ENCODE assay signal across 33 mouse cellular contexts in genomic region chr2:148454014-148454542, GRCm38 (mm10). TPM values are rescaled to one million over a fixed set of nuclear protein-coding genes. Genes with fewer than 3 reads are reported as not detected.
DNase-seq lines count a peak whose midpoint lies in the region; ATAC-seq and TF ChIP-seq lines count a peak whose summit lies in the region.
"Had no signal": no experiment of that assay in that cellular context is flagged by ENCODE, and none has a peak within 500 bp of the region (broad histone marks: within the 10 kb centered on the region; RNA-seq: fewer than 3 reads in every experiment).

No protein-coding gene starts in this region.

- no peaks in the 10 kb centered on the region for H3K79me2 ChIP-seq in C2C12 (ENCODE audit: control insufficient read depth, insufficient read depth)

- ATAC-seq in lung, embryonic 15.5 days (ENCODE audit: borderline replicate concordance, extremely low read depth, low FRiP score, low TSS enrichment), result no peak
- ATAC-seq in neutrophil, adult 5-6 weeks (ENCODE audit: extremely low read depth, insufficient number of reproducible peaks, low FRiP score, poor library complexity, severe bottlenecking), result peak; percentile 44; the same call in 1 of the 2 replicates
- no peak for ATAC-seq in forebrain, embryonic 11.5 days (replicated peaks; ENCODE audit: low FRiP score)
- ATAC-seq: forebrain, embryonic 14.5 days; hindbrain, postnatal 0 days; intestine, embryonic 15.5 days; Patski had no signal

- H3K4me1 ChIP-seq in lung, embryonic 15.5 days, result peaks cover 18% of the 10 kb centered on the region
- H3K4me1 ChIP-seq in forebrain, embryonic 11.5 days (replicated peaks; ENCODE audit: control insufficient read depth, insufficient read depth, low read length), result no peaks in the 10 kb centered on the region
- H3K4me1 ChIP-seq: heart, embryonic 10.5 days; heart, embryonic 15.5 days; hindbrain, embryonic 12.5 days; intestine, embryonic 15.5 days; limb, embryonic 13.5 days; megakaryocyte, embryonic 14.5 days; midbrain, embryonic 12.5 days had no signal

- WGBS in lung, embryonic 15.5 days, result 80% methylated on average over 4 of the region's 4 CpGs
- WGBS in forebrain, embryonic 11.5 days, result 83% methylated on average over 4 of the region's 4 CpGs

- H3K27ac ChIP-seq in lung, embryonic 15.5 days, result peak overlapping the region; percentile 47
- no peak overlapping the region for H3K27ac ChIP-seq in forebrain, embryonic 11.5 days (ENCODE audit: low read depth, low read length)
- H3K27ac ChIP-seq: heart, embryonic 10.5 days; heart, embryonic 15.5 days; hindbrain, embryonic 12.5 days; hindbrain, postnatal 0 days; intestine, embryonic 15.5 days; layer of hippocampus, adult 2 months; limb, embryonic 13.5 days; midbrain, embryonic 12.5 days had no signal

- H3K36me3 ChIP-seq in lung, embryonic 15.5 days, result no peaks in the 10 kb centered on the region
- H3K36me3 ChIP-seq in C2C12 (ENCODE audit: control insufficient read depth, insufficient read depth), result no peaks in the 10 kb centered on the region
- no peaks in the 10 kb centered on the region for H3K36me3 ChIP-seq in forebrain, embryonic 11.5 days (ENCODE audit: control insufficient read depth, insufficient read depth, low read length)
- H3K36me3 ChIP-seq: heart, embryonic 10.5 days; heart, embryonic 15.5 days; hindbrain, embryonic 12.5 days; intestine, embryonic 15.5 days; limb, embryonic 13.5 days; midbrain, embryonic 12.5 days had no signal

- no peaks in the 10 kb centered on the region for H3K79me3 ChIP-seq in C2C12 (ENCODE audit: low read depth)

- no peak overlapping the region for H3K4me2 ChIP-seq in lung, embryonic 15.5 days
- no peak overlapping the region for H3K4me2 ChIP-seq in forebrain, embryonic 11.5 days (ENCODE audit: low read depth, low read length, severe bottlenecking)
- H3K4me2 ChIP-seq: heart, embryonic 15.5 days; hindbrain, embryonic 12.5 days; intestine, embryonic 15.5 days; limb, embryonic 13.5 days; liver, embryonic 11.5 days; midbrain, embryonic 12.5 days had no signal

- H3ac ChIP-seq in C2C12 (ENCODE audit: control insufficient read depth, insufficient read length, low read depth), result no peak overlapping the region

- no peak overlapping the region for H3K4me3 ChIP-seq in lung, embryonic 15.5 days
- no peak overlapping the region for H3K4me3 ChIP-seq in C2C12 (ENCODE audit: insufficient read depth, poor library complexity, severe bottlenecking)
- no peak overlapping the region for H3K4me3 ChIP-seq in forebrain, embryonic 11.5 days (ENCODE audit: low read depth, low read length)
- H3K4me3 ChIP-seq: heart, embryonic 10.5 days; heart, embryonic 15.5 days; hindbrain, embryonic 12.5 days; intestine, embryonic 15.5 days; layer of hippocampus, adult 2 months; limb, embryonic 13.5 days; megakaryocyte, embryonic 14.5 days; midbrain, embryonic 12.5 days had no signal

- no peak for DNase-seq in lung, postnatal 25 days (ENCODE audit: low spot score)
- DNase-seq in fibroblast of lung, adult 2 months (ENCODE audit: low read depth), result peak; percentile 64
- no peak for DNase-seq in layer of hippocampus, postnatal 25 days (ENCODE audit: extremely low spot score in 1 of 2, low spot score in 1 of 2)
- DNase-seq in forebrain, embryonic 11.5 days (ENCODE audit: low spot score), result no peak
- DNase-seq: adrenal gland, postnatal 36 days; cerebellum, adult 2 months; cerebellum, postnatal 14 days; gastrocnemius, postnatal 36 days; kidney, adult 2 months; kidney, postnatal 36 days; lung, postnatal 14 days; retina, postnatal 1 day; right cerebral cortex, postnatal 25 days; thymus, postnatal 4 days had no signal

- H3K9me3 ChIP-seq in lung, embryonic 15.5 days, result no peaks in the 10 kb centered on the region
- no peaks in the 10 kb centered on the region for H3K9me3 ChIP-seq in forebrain, embryonic 11.5 days (ENCODE audit: control insufficient read depth, low read length)
- H3K9me3 ChIP-seq: heart, embryonic 10.5 days; heart, embryonic 15.5 days; hindbrain, embryonic 12.5 days; intestine, embryonic 15.5 days; limb, embryonic 13.5 days; megakaryocyte, embryonic 14.5 days; midbrain, embryonic 12.5 days had no signal

- H3K9ac ChIP-seq in lung, embryonic 15.5 days, result no peak overlapping the region
- H3K9ac ChIP-seq in forebrain, embryonic 11.5 days (ENCODE audit: low read length), result no peak overlapping the region
- H3K9ac ChIP-seq: heart, embryonic 15.5 days; hindbrain, embryonic 12.5 days; intestine, embryonic 15.5 days; limb, embryonic 13.5 days; midbrain, embryonic 12.5 days had no signal

- TF ChIP-seq CTCF in C2C12 (IDR thresholded peaks at IDR 0.05; ENCODE audit: control insufficient read depth, insufficient read depth, insufficient read length), result no peak

- no peaks in the 10 kb centered on the region for H3K27me3 ChIP-seq in lung, embryonic 15.5 days
- no peaks in the 10 kb centered on the region for H3K27me3 ChIP-seq in C2C12 (ENCODE audit: control insufficient read depth, insufficient read depth, insufficient read length)
- no peaks in the 10 kb centered on the region for H3K27me3 ChIP-seq in forebrain, embryonic 11.5 days (ENCODE audit: control insufficient read depth, insufficient read depth, low read length)
- H3K27me3 ChIP-seq: CH12.LX; heart, embryonic 15.5 days; hindbrain, embryonic 12.5 days; intestine, embryonic 15.5 days; limb, embryonic 13.5 days; midbrain, embryonic 12.5 days; Patski had no signal

TF ChIP-seq in C2C12, 6 proteins besides CTCF, POLR2A, EP300 and RAD21:
- no peak for TF ChIP-seq MYOG (IDR thresholded peaks at IDR 0.05; ENCODE audit: control insufficient read depth, extremely low read depth, insufficient read length)
- peak; percentile 20 for TF ChIP-seq MYOD1 (IDR thresholded peaks at IDR 0.05; ENCODE audit: control insufficient read depth, insufficient read length, low read depth)
- TF ChIP-seq CEBPB (IDR thresholded peaks at IDR 0.05; ENCODE audit: low read depth), result peak; percentile 54
- TF ChIP-seq MAX (IDR thresholded peaks at IDR 0.05), result no peak
- TF ChIP-seq USF1 (IDR thresholded peaks at IDR 0.05; ENCODE audit: low read depth), result no peak
- no peak for TF ChIP-seq FOSL1 (IDR thresholded peaks at IDR 0.05; ENCODE audit: insufficient read depth, low read length, poor library complexity, severe bottlenecking)

RNA-seq across cellular contexts. Expression of gene Cd93, which starts 10.7 kb away (rescaled TPM):
- polyA plus RNA-seq in lung, embryonic 15.5 days (2015; fragmentation: Nextera tagmentation; extraction: Ambion mirVana), result 33.4 and 35.4 TPM in 2 replicates
- polyA plus RNA-seq in C2C12 (2012; fragmentation: generic; extraction: Trizol), result 0.07 TPM
- total RNA-seq in neutrophil, adult 5-6 weeks (2017), result 15.1 and 15.7 TPM in 2 replicates
- total RNA-seq in layer of hippocampus, postnatal 25 days (2021), result 1 to 10 TPM; 5.4 to 6.7 TPM
- 5.2 and 5.8 TPM in 2 replicates for polyA plus RNA-seq in forebrain, embryonic 11.5 days (2014; fragmentation: Nextera tagmentation; extraction: Ambion mirVana)

RNA-seq across cellular contexts. Expression of gene Thbd, which starts 46.1 kb away (rescaled TPM):
- polyA plus RNA-seq in lung, embryonic 15.5 days (2015; fragmentation: Nextera tagmentation; extraction: Ambion mirVana), result 98.0 and 102 TPM in 2 replicates
- polyA plus RNA-seq in C2C12 (2012; fragmentation: generic; extraction: Trizol), result 4.2 TPM
- 17.3 and 18.0 TPM in 2 replicates for total RNA-seq in neutrophil, adult 5-6 weeks (2017)
- total RNA-seq in layer of hippocampus, postnatal 25 days (2021), result 1 to 10 TPM; 4.9 to 5.3 TPM
- 4.9 and 6.0 TPM in 2 replicates for polyA plus RNA-seq in forebrain, embryonic 11.5 days (2014; fragmentation: Nextera tagmentation; extraction: Ambion mirVana)
- total RNA-seq: CH12.LX had no signal
- polyA plus RNA-seq: Patski had no signal

RNA-seq across cellular contexts. Expression of gene Sstr4, which starts 58.9 kb away (rescaled TPM):
- polyA plus RNA-seq in lung, embryonic 15.5 days (2015; fragmentation: Nextera tagmentation; extraction: Ambion mirVana), result 2.9 and 3.0 TPM in 2 replicates
- not detected for polyA plus RNA-seq in C2C12 (2012; fragmentation: generic; extraction: Trizol)
- total RNA-seq in neutrophil, adult 5-6 weeks (2017), result 2.0 and 3.6 TPM in 2 replicates
- 10 to 100 TPM; 74.0 to 81.6 TPM for total RNA-seq in layer of hippocampus, postnatal 25 days (2021)
- 0.52 and 1.1 TPM in 2 replicates for polyA plus RNA-seq in forebrain, embryonic 11.5 days (2014; fragmentation: Nextera tagmentation; extraction: Ambion mirVana)
- total RNA-seq: CH12.LX; gastrocnemius, adult 18-20 months had no signal
- polyA plus RNA-seq: liver, embryonic 16.5 days; Patski; thymus, postnatal 0 days had no signal

Comparison
In these comparisons a context has a peak if more than half of its experiments do, and no peak if none do; other contexts are left out.
1. RNA of gene Thbd, which starts 46.1 kb away (polyA plus RNA-seq): 98.0 to 102 TPM in lung, embryonic 15.5 days; 4.9 to 6.0 TPM in forebrain, embryonic 11.5 days and 4.2 TPM in C2C12 (single experiment); every median in the first group is over 10 times any median in the second.